Mouse (Mus musculus): ENCODE measurements at regions not wholly inside any gene's neighbourhood (a gene's known extent, or its start where the extent isn't known, plus 50 kb on each side); places are given as distances from the start of the nearest gene placed in this dataset.

GRCm38 (mm10) chr11:65638211-65638610 is 149.9 kb downstream of the Map2k4 start:
- H3K27me3 ChIP-seq, result no peaks in the 10 kb centered on the region
- H3K4me2 ChIP-seq, result no peak overlapping the region
- no peak overlapping the region for H3K27ac ChIP-seq
- WGBS, result 82% methylated on average over 2 of the region's 2 CpGs
- H3K4me1 ChIP-seq, result 0 out of 2 replicates have a peak, but pooled peaks cover 4% of the 10 kb centered on the region
- H3K4me3 ChIP-seq, result no peak overlapping the region
- ATAC-seq (ENCODE audit: borderline replicate concordance, extremely low read depth, low FRiP score, low TSS enrichment), result no peak
- H3K36me3 ChIP-seq, result no peaks in the 10 kb centered on the region
- no peak overlapping the region for H3K9ac ChIP-seq
- H3K9me3 ChIP-seq, result no peaks in the 10 kb centered on the region

GRCm38 (mm10) chr11:65637206-65637605 is 150.9 kb downstream of the Map2k4 start:
- no peaks in the 10 kb centered on the region for H3K27me3 ChIP-seq
- H3K4me2 ChIP-seq, result no peak overlapping the region
- WGBS, result 48% methylated on average over 3 of the region's 3 CpGs
- H3K27ac ChIP-seq, result no peak overlapping the region
- no peak overlapping the region for H3K9ac ChIP-seq
- no peak for ATAC-seq (ENCODE audit: borderline replicate concordance, extremely low read depth, low FRiP score, low TSS enrichment)
- no peak overlapping the region for H3K4me3 ChIP-seq
- H3K36me3 ChIP-seq, result no peaks in the 10 kb centered on the region
- 0 out of 2 replicates have a peak, but pooled peaks cover 4% of the 10 kb centered on the region for H3K4me1 ChIP-seq
- H3K9me3 ChIP-seq, result no peaks in the 10 kb centered on the region

- no peaks in the 10 kb centered on the region for H3K9me3 ChIP-seq
- no peaks in the 10 kb centered on the region for H3K4me1 ChIP-seq
- peak; percentile 46; the same call in 1 of the 2 replicates for ATAC-seq (ENCODE audit: borderline replicate concordance, extremely low read depth, low FRiP score, low TSS enrichment)
- no peak overlapping the region for H3K4me2 ChIP-seq
- 9% methylated on average over 4 of the region's 4 CpGs for WGBS
- no peaks in the 10 kb centered on the region; the same call in 1 of the 2 replicates for H3K27me3 ChIP-seq
- H3K4me3 ChIP-seq, result no peak overlapping the region
- H3K9ac ChIP-seq, result no peak overlapping the region
- no peaks in the 10 kb centered on the region for H3K36me3 ChIP-seq
- H3K27ac ChIP-seq, result no peak overlapping the region
Observed at GRCm38 (mm10) chr11:65635307-65635706, 152.8 kb downstream of the Map2k4 start.

GRCm38 (mm10) chr11:65631164-65631563 is 156.9 kb downstream of the Map2k4 start:
- no peak for ATAC-seq (ENCODE audit: borderline replicate concordance, extremely low read depth, low FRiP score, low TSS enrichment)
- H3K36me3 ChIP-seq, result no peaks in the 10 kb centered on the region
- H3K9me3 ChIP-seq, result no peaks in the 10 kb centered on the region
- H3K9ac ChIP-seq, result no peak overlapping the region
- no peak overlapping the region for H3K27ac ChIP-seq
- 54% methylated on average over 3 of the region's 3 CpGs for WGBS
- no peak overlapping the region for H3K4me2 ChIP-seq
- H3K4me3 ChIP-seq, result no peak overlapping the region
- no peaks in the 10 kb centered on the region; the same call in 1 of the 2 replicates for H3K27me3 ChIP-seq
- H3K4me1 ChIP-seq, result no peaks in the 10 kb centered on the region

GRCm38 (mm10) chr11:65630436-65630835 is 157.7 kb downstream of the Map2k4 start:
- WGBS, result 73% methylated on average over 1 of the region's 1 CpGs
- Histone ChIP-seq H3K4me2 (no peak overlapping the region), H3K4me1 (no peaks in the 10 kb centered on the region), H3K36me3 (no peaks in the 10 kb centered on the region), H3K27ac (no peak overlapping the region), H3K4me3 (no peak overlapping the region), H3K27me3 (no peaks in the 10 kb centered on the region; the same call in 1 of the 2 replicates), H3K9ac (no peak overlapping the region), H3K9me3 (no peaks in the 10 kb centered on the region)
- no peak for ATAC-seq (ENCODE audit: borderline replicate concordance, extremely low read depth, low FRiP score, low TSS enrichment)

- H3K4me1 ChIP-seq, result no peaks in the 10 kb centered on the region
- no peak overlapping the region for H3K4me3 ChIP-seq
- no peaks in the 10 kb centered on the region for H3K9me3 ChIP-seq
- 80% methylated on average over 5 of the region's 5 CpGs for WGBS
- no peaks in the 10 kb centered on the region for H3K36me3 ChIP-seq
- no peak overlapping the region for H3K4me2 ChIP-seq
- ATAC-seq (ENCODE audit: borderline replicate concordance, extremely low read depth, low FRiP score, low TSS enrichment), result no peak
- no peaks in the 10 kb centered on the region; the same call in 1 of the 2 replicates for H3K27me3 ChIP-seq
- no peak overlapping the region for H3K9ac ChIP-seq
- no peak overlapping the region for H3K27ac ChIP-seq
Observed at GRCm38 (mm10) chr11:65629320-65629719, 158.8 kb downstream of the Map2k4 start.

- Histone ChIP-seq H3K4me2 (no peak overlapping the region), H3K4me3 (no peak overlapping the region), H3K36me3 (no peaks in the 10 kb centered on the region), H3K9me3 (no peaks in the 10 kb centered on the region), H3K27me3 (no peaks in the 10 kb centered on the region), H3K4me1 (no peaks in the 10 kb centered on the region), H3K27ac (no peak overlapping the region), H3K9ac (no peak overlapping the region)
- ATAC-seq (ENCODE audit: borderline replicate concordance, extremely low read depth, low FRiP score, low TSS enrichment), result no peak
- 76% methylated on average over 4 of the region's 4 CpGs for WGBS
Observed at GRCm38 (mm10) chr11:65618976-65619375, 169.1 kb downstream of the Map2k4 start.

GRCm38 (mm10) chr11:65610536-65610935 is 177.6 kb downstream of the Map2k4 start:
- no peaks in the 10 kb centered on the region for H3K36me3 ChIP-seq
- H3K9ac ChIP-seq, result no peak overlapping the region
- 77% methylated on average over 3 of the region's 3 CpGs for WGBS
- H3K4me2 ChIP-seq, result no peak overlapping the region
- no peak overlapping the region for H3K27ac ChIP-seq
- no peaks in the 10 kb centered on the region for H3K27me3 ChIP-seq
- no peaks in the 10 kb centered on the region for H3K4me1 ChIP-seq
- H3K4me3 ChIP-seq, result no peak overlapping the region
- ATAC-seq (ENCODE audit: borderline replicate concordance, extremely low read depth, low FRiP score, low TSS enrichment), result no peak
- no peaks in the 10 kb centered on the region for H3K9me3 ChIP-seq

- H3K36me3 ChIP-seq, result no peaks in the 10 kb centered on the region
- H3K9me3 ChIP-seq, result no peaks in the 10 kb centered on the region
- ATAC-seq (ENCODE audit: borderline replicate concordance, extremely low read depth, low FRiP score, low TSS enrichment), result no peak
- no peaks in the 10 kb centered on the region for H3K4me1 ChIP-seq
- H3K4me3 ChIP-seq, result no peak overlapping the region
- H3K27me3 ChIP-seq, result no peaks in the 10 kb centered on the region
- H3K27ac ChIP-seq, result no peak overlapping the region
- H3K4me2 ChIP-seq, result no peak overlapping the region
- WGBS, result 67% methylated on average over 4 of the region's 4 CpGs
- H3K9ac ChIP-seq, result no peak overlapping the region
Observed at GRCm38 (mm10) chr11:65609056-65609455, 179.0 kb downstream of the Map2k4 start.

GRCm38 (mm10) chr11:65597298-65598076 is 190.6 kb downstream of the Map2k4 start:
- H3K4me3 ChIP-seq, result no peak overlapping the region
- no peaks in the 10 kb centered on the region; the same call in 1 of the 2 replicates for H3K9me3 ChIP-seq
- H3K9ac ChIP-seq, result no peak overlapping the region
- ATAC-seq (ENCODE audit: borderline replicate concordance, extremely low read depth, low FRiP score, low TSS enrichment), result no peak
- no peaks in the 10 kb centered on the region for H3K36me3 ChIP-seq
- no peak overlapping the region for H3K4me2 ChIP-seq
- no peaks in the 10 kb centered on the region for H3K4me1 ChIP-seq
- no peak overlapping the region for H3K27ac ChIP-seq
- WGBS, result 55% methylated on average over 2 of the region's 2 CpGs
- no peaks in the 10 kb centered on the region for H3K27me3 ChIP-seq

GRCm38 (mm10) chr11:65588491-65588890 is 199.6 kb downstream of the Map2k4 start:
- H3K36me3 ChIP-seq, result no peaks in the 10 kb centered on the region
- no peak overlapping the region for H3K4me2 ChIP-seq
- no peak overlapping the region for H3K9ac ChIP-seq
- H3K27ac ChIP-seq, result no peak overlapping the region
- no peaks in the 10 kb centered on the region for H3K9me3 ChIP-seq
- 53% methylated on average over 3 of the region's 3 CpGs for WGBS
- H3K4me3 ChIP-seq, result no peak overlapping the region
- H3K4me1 ChIP-seq, result no peaks in the 10 kb centered on the region
- no peaks in the 10 kb centered on the region for H3K27me3 ChIP-seq
- ATAC-seq (ENCODE audit: borderline replicate concordance, extremely low read depth, low FRiP score, low TSS enrichment), result no peak

- no peak overlapping the region for H3K4me2 ChIP-seq
- no peaks in the 10 kb centered on the region for H3K27me3 ChIP-seq
- no peaks in the 10 kb centered on the region for H3K9me3 ChIP-seq
- no peaks in the 10 kb centered on the region for H3K4me1 ChIP-seq
- H3K9ac ChIP-seq, result no peak overlapping the region
- H3K4me3 ChIP-seq, result no peak overlapping the region
- H3K27ac ChIP-seq, result no peak overlapping the region
- H3K36me3 ChIP-seq, result no peaks in the 10 kb centered on the region
- WGBS, result 81% methylated on average over 9 of the region's 9 CpGs
- ATAC-seq (ENCODE audit: borderline replicate concordance, extremely low read depth, low FRiP score, low TSS enrichment), result no peak
Observed at GRCm38 (mm10) chr11:65567831-65568230, 220.3 kb downstream of the Map2k4 start.

All from lung, embryonic 15.5 days (tissue).